Mouse (Mus musculus): ENCODE measurements around the gene Serhl.

DNA sequence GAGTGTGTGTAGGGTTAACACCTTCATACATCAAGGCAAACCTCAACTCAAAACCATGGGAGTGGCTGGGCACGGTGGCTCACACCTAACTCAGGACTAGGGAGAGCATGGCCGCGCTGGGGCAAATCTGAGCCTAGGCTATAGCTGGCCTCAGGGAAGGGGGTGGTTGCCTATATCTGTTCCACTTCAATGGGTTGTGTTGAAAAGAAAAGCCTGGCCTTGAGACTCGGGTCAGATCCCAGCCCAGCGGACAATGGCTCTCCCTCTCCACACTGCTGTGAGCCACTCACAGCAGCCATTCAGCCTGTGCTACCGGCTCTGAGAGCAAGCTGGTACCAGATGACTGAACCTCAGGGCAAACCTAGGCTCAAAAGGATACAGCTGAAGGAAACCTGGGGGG, 25.8 kb downstream of the Serhl start:
- TF ChIP-seq CTCF (IDR thresholded peaks at IDR 0.05; ENCODE audit: low read depth, low read length) (no peak), POLR2A (IDR thresholded peaks at IDR 0.05; ENCODE audit: extremely low read depth, insufficient read depth, low read length) (no peak)
